Mouse (Mus musculus) embryo, embryonic 11.5 days (tissue): ENCODE measurements around the gene Smok3b.
"Not testable (repeated sequence)": the region's sequence is repeated elsewhere in the genome, so short reads cannot be mapped to it uniquely, and the experiment has no call there.

ENCODE experiments used
- DNase-seq: peaks from one replicate; pipeline ENCODE4 v3.0.0-alpha.2; 2012; ENCODE audit warnings: low read depth, low spot score

The Smok3b gene

DNA sequence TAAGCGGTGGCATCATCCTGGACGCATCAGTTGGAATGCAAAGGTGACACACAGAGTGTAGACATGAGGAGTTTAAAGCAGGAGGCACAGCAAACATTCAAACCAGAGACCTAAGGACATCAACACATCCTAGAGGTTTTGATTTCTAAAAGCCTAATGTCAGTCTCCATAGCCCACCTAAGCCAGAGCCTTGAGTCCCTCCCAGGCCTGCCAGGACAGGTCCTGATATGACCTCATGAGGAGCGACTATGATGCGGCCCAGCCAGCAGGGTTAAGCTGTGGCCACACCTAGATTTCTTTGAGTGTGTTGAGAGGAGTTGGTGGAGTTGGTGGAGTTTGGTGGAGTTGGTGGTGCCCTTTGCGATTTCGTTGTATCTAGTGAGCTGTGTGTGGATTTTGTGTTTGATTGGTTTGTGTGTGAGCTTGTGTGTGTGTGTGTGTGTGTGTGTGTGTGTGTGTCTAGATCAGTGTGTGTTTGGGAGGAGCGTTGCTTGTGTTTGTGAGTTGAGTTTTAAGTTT lies at the start of gene Smok3b, which contains the start of gene Smok3a:
Gene Smok3b, plus strand, starts transcription at position 469 of the 519 bp plus-strand sequence.
Gene Smok3a, plus strand, starts transcription at position 301 of the 519 bp plus-strand sequence.
- DNase-seq: not testable (repeated sequence)

DNA sequence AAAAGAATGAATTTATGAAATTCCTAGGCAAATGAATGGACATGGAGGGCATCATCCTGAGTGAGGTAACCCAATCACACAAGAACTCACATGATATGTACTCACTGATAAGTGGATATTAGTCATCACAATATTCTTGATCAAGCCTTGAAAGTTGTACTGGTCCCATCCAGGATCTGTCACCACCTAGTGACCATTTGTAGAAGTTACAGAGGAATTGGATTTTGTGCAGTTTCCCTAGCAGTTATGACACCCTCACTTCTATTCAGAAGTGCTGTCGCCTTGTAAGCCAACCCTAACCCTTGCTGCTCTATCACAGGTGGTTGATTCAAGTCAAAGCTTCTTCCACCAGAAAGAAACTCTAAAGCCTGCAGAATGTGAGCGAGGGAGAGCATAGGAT lies 48.1 kb upstream of the Smok3b start:
- no peak for DNase-seq

DNA sequence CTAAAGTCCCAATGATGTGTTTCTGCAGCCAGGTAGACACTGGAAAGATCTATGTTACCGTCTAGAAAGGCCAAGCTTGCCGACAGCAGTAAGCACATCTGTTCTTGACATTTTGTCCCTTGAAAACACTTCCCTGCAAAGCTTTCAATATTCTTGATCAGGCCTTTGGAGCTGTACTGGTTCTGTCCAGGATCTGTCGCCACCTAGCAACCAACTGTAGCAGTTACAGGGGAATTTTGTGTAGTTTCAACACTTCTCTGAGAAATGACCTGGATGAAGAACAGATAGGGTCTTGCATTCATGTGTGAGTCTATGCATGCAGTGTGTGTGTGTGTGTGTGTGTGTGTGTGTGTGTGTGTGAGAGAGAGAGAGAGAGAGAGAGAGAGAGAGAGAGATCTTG lies 47.5 kb upstream of the Smok3b start:
- no peak for DNase-seq

DNA sequence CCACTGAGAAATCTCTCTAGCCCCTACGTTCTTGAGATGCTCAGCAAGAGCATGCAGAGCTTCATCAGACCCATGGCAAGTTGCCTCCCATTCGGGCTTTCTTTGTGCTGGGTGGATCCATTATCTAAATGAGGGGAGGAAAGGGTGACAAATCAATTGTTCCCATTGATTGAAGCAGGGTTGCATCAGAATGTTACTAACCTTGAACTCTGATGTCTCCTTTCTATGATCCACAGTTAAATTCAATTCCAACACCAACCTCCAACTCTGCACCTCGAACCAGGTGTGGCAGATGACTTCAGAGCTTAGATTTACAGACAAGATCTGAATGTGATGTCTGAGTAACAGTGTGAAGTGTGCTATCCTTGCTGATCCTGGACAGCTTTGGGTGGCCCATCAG lies 46.5 kb upstream of the Smok3b start:
- DNase-seq: no peak

DNA sequence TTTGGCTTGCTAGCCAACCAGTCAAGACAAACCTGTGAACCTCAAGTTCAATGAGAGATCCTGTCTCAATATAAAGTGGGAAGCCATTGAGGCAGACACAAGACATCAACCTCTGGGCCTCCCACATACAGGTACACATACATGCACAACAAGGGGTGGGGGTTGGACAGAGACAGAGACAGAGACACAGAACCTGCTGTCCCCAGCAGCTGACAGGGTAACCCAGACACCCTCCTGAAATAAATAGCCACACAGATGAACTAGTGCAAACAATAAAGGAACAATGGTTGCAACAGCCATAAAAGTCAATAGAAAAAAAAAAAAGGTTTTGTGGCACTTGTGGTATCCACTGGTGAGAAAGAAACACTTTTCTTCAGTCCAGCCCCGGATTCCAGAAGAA lies 45.8 kb upstream of the Smok3b start:
- DNase-seq: no peak

DNA sequence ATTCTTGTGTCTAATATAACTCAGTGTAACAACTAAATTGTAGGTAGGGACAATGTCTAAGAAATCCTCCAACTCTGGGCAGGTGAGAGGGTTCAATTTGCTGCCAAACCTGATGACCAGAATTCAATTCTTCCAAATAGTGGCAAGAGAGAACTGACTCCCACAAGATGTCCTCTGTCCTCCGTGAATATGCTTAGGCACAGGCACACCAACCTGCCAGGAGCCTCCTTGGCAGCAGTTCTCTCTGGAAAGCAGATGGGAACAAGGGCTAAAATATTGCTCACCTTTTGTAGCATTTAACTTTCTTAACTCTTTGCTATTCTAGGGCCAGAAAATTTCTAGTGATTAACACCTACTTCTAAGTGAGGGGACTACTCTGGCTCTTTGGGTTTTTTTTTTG lies 43.9 kb upstream of the Smok3b start:
- DNase-seq: no peak

DNA sequence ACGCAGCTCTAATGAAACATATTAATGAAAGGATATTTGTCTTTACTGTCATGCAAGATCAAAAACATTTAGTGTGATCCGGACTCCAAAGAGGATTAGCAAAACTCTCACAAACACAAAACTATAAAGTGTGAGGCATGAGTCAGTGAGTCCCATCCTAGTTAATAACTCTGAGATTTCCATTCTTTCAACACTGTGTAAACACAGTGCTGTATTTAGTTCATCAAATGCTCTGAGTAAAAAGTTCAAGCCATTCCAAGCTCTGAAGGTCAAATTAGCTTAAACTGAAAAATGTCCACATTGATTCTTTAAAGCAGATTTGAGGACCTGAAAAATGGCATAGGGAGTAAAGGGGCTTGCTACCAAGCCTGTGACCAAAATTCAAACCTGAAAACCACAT lies 42.1 kb upstream of the Smok3b start:
- DNase-seq: no peak

DNA sequence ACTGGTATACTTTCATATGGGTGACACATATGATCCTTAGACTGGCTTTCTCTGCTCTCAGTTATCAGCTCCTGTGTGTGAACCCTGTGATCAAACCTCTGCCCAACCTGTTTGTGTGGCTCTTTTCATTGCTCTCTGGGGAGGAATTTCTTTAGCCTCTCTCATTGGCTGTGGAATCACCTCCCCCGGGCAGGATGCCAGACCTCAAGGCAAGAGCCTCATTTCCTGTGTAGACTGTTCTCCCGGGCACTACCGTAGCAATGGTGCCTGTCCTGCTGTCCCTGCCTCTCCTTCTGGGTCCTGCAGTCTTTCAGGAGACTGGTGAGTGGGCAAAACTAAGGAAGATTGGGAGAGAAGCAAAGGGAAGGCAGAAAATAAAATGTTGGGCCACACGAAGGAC lies 39.9 kb upstream of the Smok3b start, which contains the start of gene Azgp1:
Gene Azgp1, plus strand, starts transcription at position 221 of the 400 bp plus-strand sequence.
- no peak for DNase-seq

DNA sequence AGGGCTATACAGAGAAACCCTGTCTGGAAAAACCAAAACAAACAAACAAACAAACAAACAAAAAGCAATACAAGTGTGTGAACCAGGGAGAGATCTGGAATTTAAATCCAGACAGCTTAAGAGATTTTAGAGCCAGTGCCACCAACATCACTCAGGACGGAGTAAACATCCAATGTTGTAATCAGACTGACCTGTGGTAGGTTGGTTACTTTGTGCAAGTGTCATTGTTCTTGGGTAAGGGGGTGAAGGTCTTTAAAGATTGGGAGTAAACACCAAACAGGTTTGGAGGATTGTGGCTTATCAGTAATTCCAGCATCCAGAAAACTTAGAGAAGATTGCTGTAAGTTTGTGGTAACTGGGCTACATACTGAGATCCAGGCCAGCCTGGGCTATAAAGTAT lies 34.9 kb upstream of the Smok3b start:
- no peak for DNase-seq

DNA sequence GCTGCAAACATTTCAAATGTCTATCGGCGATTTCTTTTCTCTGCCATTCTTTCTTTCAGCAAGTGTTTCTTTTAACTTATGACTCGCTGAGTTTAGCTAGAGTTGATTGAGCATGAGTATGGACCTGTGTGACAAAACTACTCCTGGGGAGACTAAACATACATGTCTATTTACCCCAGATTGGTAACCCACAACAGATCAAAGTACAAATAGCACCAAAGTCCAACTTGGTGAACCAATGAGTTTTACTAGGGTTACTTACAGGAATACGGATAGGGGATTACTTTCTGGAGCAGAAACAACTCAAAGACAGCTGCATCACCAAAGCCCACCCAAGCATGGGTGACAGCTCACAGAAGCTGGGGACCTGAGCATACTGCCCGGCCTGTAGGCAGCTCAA lies 11.8 kb upstream of the Smok3b start:
- DNase-seq: no peak

DNA sequence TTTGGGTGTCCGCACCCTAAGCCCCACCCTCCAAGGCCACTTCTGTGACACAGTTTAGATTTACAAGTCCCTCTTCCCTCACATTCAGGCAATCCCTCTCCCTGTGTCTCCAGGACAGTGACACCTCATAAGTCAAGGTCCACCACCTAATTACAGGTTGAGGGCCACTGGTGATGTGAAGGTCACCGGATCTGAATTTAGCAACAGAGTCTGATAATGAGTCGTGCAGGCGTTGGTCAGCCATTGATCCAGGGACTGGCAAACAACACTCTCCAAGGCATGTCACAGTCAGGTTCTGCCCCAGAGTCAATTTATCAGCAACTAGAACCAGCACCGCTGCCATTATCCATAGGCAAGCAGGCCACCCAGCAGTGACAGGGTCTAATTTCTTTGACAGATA lies 8.8 kb upstream of the Smok3b start:
- no peak for DNase-seq

DNA sequence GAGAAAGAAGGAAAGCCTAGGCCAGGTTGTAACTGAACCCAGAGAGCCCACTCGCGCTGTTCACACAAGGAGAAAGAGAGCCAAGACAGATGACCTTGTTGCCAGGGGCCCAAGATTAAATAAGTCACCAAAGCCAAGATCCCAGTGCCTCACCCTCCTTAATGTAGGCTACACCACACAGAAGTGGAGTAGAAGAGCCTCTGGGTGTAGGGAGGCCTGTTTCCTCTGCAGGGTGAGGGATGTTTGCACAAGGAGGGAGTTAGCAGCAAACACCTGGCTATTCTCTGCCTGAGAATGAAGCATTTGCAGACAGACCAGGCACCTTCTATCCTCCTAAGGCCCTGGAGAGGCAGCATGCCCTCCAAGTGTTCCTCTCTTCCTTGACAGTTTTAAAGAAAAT lies 4.7 kb upstream of the Smok3b start:
- DNase-seq: no peak

DNA sequence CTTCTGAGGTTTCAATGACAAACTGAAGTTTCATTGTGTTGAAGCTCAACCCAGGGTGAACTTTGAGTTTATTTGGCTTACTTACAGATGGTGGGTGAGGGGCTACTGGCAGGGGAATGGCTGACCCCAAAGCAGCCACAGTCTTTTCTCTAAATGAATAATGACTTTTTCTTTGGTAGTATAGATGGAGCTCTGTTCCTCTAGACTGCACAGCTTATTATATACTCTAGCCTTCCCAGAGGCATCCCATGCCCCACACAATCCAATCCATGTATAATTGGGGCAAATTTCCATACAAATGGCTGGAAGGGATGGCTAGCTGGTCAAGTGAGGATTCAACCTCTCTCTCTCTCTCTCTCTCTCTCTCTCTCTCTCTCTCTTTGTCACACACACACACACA lies 4.2 kb upstream of the Smok3b start:
- DNase-seq: no peak

DNA sequence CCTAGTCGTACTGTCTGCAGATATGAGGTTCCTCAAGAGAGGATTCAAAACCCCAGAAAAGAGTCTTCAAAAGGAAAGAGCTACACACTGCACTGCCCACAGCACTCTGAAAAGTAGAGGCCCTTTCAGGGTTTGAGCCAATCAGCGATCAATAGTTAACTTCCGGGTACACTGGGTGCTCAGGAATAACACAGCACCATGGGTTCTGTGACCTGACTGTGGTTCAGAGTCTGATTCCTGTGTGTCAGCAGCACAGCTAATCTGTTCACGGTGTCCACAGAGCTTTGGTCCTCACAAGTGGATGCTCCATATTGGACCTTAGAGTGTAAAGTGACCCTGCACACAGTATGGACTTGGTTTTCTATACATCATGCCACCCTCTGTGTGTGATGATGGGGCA lies 1.7 kb upstream of the Smok3b start:
- DNase-seq: not testable (repeated sequence)

DNA sequence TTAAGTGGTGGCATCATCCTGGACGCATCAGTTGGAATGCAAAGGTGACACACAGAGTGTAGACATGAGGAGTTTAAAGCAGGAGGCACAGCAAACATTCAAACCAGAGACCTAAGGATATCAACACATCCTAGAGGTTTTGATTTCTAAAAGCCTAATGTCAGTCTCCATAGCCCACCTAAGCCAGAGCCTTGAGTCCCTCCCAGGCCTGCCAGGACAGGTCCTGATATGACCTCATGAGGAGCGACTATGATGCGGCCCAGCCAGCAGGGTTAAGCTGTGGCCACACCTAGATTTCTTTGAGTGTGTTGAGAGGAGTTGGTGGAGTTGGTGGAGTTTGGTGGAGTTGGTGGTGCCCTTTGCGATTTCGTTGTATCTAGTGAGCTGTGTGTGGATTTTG lies 31.7 kb downstream of the Smok3b start, which contains the start of gene Smok3c:
Gene Smok3c, plus strand, starts transcription at position 301 of the 400 bp plus-strand sequence.
- not testable (repeated sequence) for DNase-seq

DNA sequence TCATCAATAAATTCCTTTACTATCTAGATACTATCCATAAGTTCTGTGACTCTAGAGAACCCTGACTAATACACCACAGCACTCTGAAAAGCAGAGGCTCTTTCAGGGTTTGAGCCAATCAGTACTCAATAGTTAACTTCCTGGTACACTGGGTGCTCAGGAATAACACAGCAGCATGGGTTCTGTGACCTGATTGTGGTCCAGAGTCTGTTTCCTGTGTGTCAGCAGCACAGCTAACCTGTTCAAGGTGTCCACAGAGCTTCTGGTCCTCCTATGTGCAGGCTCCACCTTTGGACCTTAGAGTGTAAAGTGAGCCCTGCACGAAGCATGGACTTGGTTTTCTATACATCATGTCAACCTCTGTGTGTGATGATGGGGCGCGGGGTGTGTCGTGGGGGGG lies 52.6 kb downstream of the Smok3b start:
- DNase-seq: no peak

DNA sequence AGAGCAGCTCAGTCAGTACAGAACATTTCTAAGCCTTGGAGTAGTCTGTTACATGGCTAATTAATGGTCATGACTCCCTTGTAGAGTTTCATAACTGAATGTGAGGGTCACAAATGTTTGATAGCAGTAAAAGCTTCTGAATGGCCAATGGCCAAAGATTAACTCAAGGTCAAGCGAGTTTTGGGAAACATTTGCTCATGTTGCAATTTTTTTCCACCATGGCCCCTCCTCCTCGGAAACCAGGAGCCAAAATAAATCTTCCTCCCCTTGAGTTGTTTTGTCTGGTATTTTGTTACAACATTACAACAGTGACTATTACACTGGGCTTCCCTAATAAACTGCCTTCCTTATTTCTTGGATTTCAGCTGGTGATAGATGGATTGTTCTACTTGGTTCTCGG lies 54.5 kb downstream of the Smok3b start:
- DNase-seq: no peak

DNA sequence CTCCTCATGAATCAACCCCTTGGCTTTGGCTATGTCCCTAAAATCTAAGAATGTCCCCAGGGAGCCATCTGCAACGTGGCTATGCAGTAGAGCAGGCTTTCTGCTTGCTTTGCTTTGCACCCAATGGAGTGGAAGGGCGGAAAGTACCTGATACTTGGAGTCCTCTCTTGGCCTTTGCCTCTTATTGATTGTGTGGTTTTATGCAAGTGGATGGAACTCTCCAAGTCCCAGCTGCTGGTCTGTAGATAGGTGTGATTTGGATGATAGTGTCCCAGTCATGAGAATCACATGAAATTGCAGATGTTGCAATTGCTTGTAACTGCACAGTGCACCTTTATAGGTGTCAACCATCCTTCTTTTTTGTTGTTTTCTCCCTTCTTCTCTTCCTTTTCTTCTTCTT lies 54.9 kb downstream of the Smok3b start:
- no peak for DNase-seq

DNA sequence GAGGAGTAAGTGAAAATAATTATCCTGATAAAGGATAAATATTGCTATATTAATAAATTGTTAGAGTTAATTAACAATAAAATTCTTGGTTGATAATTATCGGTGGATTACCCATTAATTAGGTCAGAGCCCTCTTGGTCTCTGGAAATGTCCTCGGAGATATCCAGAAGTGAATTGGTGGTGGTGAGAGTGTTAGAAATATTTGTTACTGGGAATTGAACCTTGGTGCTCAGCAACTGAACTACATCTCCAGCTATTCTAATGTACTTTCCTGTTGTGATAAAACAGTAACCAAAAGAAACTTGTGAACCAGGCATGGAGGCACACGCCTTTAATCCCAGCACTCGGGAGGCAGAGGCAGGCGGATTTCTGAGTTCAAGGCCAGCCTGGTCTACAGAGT lies 59.2 kb downstream of the Smok3b start:
- DNase-seq: no peak

DNA sequence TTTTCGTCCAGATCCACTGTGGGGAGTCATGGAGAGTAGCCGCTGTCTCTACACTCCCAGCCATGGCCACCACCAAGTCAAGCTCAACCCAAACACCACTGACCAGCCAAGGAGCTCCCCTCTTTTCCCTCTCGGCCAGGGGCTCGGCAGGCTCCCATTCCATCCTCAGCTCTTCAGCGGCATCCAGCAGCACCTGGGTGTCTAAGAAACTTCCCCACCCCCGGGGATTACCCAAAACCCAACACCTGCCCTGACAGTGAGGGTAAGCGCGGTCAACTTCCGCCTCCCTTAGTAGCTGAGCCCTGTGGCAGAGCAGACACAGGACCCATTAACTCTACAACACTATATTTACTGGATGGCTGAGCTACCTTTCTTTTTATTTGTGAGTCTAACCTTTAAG lies 60.2 kb downstream of the Smok3b start:
- no peak for DNase-seq

DNA sequence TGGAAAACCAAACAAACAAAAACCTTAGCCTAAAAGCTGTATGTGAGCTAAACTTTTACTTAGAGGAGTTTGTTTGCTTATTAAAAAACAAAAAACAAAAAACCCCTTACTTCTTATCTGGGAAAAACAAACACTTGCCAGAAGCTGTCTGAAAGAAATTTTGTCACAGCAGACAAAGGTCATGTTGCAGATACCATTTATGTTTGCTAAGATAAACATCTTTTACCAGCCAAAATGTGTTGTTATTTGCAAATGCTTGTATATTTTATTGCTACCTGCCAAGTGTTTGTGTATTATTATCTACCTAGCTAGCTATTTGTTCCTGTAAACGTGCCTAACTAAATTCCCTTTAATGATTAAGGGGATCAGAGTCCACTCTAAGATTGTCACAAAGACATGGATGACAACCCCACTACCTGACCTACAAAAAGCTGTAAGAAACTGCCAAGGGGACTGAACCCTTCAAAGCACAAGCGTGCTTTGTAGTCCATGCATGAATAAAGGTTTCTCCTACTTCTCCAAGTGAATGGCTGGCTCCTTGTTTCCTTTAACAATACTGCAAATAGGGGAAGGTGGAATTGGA lies 62.2 kb downstream of the Smok3b start:
- no peak for DNase-seq

DNA sequence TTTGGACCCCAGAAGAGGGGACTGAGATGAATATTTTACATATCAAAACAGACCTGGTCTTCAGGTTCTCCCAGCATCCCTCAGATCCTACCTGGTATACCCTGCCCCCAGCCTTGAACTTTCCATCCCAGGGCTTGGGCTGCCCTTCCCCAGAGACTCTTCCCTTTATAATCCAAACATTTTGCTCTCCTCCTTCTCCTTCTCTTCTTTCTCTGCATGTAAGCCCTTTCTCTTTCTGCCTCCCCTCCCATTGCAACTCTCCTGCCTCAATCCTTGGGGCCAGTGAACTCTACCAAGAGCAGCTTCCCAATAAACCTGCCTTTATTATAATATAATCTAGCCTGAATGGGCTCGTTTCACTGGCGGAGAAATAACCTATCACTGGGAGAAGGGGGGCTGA lies 62.7 kb downstream of the Smok3b start:
- no peak for DNase-seq

DNA sequence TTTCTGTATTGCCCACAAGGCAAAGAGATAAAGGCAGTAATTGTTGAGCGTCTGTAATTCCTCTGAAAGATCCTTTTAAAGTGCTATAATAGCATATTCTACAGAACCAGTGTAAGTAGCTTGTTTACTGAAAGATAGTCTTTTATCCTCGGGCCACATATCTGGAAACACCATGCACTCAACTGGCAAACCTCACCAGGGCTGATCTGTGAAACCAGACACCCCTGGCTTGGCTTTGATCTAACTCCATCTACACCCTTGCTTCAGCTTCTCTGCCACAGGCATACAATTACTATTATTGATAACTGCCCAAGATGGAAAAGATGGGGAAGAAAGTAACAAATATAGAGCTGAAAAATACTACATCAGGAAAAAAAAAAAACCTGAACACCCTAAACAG lies 63.3 kb downstream of the Smok3b start:
- no peak for DNase-seq

DNA sequence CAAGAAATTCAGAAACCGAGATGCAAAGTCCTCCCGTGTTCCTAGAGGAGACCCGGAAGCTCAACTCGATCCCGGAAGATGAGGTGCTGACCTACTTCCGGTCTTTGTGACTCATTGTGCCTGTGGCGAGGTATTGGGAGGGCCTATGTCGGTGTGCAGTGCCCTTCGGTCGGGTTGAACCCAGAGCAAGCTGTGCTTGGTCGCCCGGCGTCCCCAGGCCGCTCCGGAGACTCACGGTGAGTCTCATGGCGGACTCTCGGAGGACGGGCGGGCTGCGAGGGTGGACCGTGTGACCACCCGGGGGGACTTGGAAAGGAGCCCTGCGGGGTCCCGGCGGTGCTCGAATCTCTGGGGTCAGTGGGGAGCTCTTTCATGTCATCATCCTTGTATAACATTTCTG lies 63.8 kb downstream of the Smok3b start, which contains the start of gene Zkscan1:
Gene Zkscan1, plus strand, starts transcription at position 89 of the 400 bp plus-strand sequence.
- DNase-seq: peak; percentile 82
